Mouse (Mus musculus): ENCODE data around the gene Rhog.

- TF ChIP-seq CTCF (IDR thresholded peaks at IDR 0.05; ENCODE audit: extremely low read depth, insufficient read depth, insufficient read length, insufficient replicate concordance) (no peak), POLR2A (IDR thresholded peaks at IDR 0.05; ENCODE audit: low read depth, low read length) (no peak)
Measured at GRCm38 (mm10) chr7:102281403-102281802, 25.5 kb upstream of the Rhog start.
